Mouse (Mus musculus) lung, postnatal 0 days (tissue): ENCODE data around the gene Olfr159. TPM values are rescaled to one million over a fixed set of nuclear protein-coding genes. Genes with fewer than 3 reads are reported as not detected.
A peak's percentile ranks its signal among the peaks of the same experiment; 100 is the strongest.

Experiments used
- ATAC-seq: fragments of 200-750 bp; cut with Nextera tagmentation; 2 replicates; pipeline ENCODE4 v1.8.0; 2017; ENCODE audit warnings: moderate library complexity
- DNase-seq: peaks from one replicate; pipeline ENCODE4 v3.0.0-alpha.2; 2016; ENCODE audit warnings: low spot score
- H3K27ac ChIP-seq: fragments of 300-500 bp; sonication (generic); 2 replicates; pipeline ENCODE4 v1.5.1; 2014; ENCODE audit warnings: antibody characterized with exemption, mild to moderate bottlenecking, low read length, mixed read lengths
- H3K27me3 ChIP-seq: fragments of 300-500 bp; sonication (generic); replicated peaks from 2 replicates; pipeline ENCODE4 v1.6.1; 2014; ENCODE audit warnings: low read length, mixed read lengths; ENCODE audit not compliant: insufficient read depth
- H3K36me3 ChIP-seq: fragments of 300-500 bp; sonication (generic); 2 replicates; pipeline ENCODE4 v1.6.1; 2014; ENCODE audit warnings: low read length, mixed read lengths; ENCODE audit not compliant: insufficient read depth
- H3K4me1 ChIP-seq: fragments of 300-500 bp; sonication (generic); 2 replicates; pipeline ENCODE4 v1.6.1; 2014; ENCODE audit warnings: antibody characterized with exemption, low read depth, low read length, mixed read lengths; ENCODE audit not compliant: insufficient read depth
- H3K4me2 ChIP-seq: fragments of 300-500 bp; sonication (generic); replicated peaks from 2 replicates; pipeline ENCODE4 v1.6.1; 2014; ENCODE audit warnings: low read depth, mild to moderate bottlenecking, low read length, moderate library complexity, mixed read lengths
- H3K4me3 ChIP-seq: fragments of 300-500 bp; sonication (generic); 2 replicates; pipeline ENCODE4 v1.5.1; 2014; ENCODE audit warnings: low read depth, low read length
- H3K9ac ChIP-seq: fragments of 300-500 bp; sonication (generic); replicated peaks from 2 replicates; pipeline ENCODE4 v1.6.1; 2014; ENCODE audit warnings: low read depth, mild to moderate bottlenecking
- H3K9me3 ChIP-seq: fragments of 300-500 bp; sonication (generic); 2 replicates; pipeline ENCODE4 v1.6.1; 2016; ENCODE audit warnings: low read length, mixed read lengths
- CTCF ChIP-seq: IDR thresholded peaks from 2 replicates; pipeline ENCODE4 v1.5.1; 2016; ENCODE audit warnings: antibody characterized with exemption, mild to moderate bottlenecking
- EP300 ChIP-seq: IDR thresholded peaks from 2 replicates; pipeline ENCODE4 v1.6.1; 2016; ENCODE audit warnings: antibody characterized with exemption, mild to moderate bottlenecking, control low read depth
- WGBS: fragments of 180-500 bp; shearing (Covaris S2); extraction: QIAGEN DNeasy Blood & Tissue Kit; methylation state at CpG from one replicate; pipeline ENCODE4 v1.1.7; 2014; 5-methylcytosine and 5-hydroxymethylcytosine counted together
- polyA plus RNA-seq: library from polyadenylated mRNA; unstranded; fragments of >200 nt; fragmentation: Nextera tagmentation; extraction: Ambion mirVana; gene quantifications from 2 replicates; pipeline ENCODE4 v1.2.1, GENCODE M21; 2015

Gene Olfr159
- polyA plus RNA-seq, 1 experiment from 2014 or later, result not detected

- ATAC-seq, result no peak
- DNase-seq, result peak; percentile 77
- 15% methylated on average over 6 of the region's 6 CpGs for WGBS
- no peaks in the 10 kb centered on the region for H3K36me3 ChIP-seq
- TF ChIP-seq EP300, result no peak
- peak; percentile 71 for TF ChIP-seq CTCF
- no peak overlapping the region for H3K4me3 ChIP-seq
- H3K27ac ChIP-seq, result no peak overlapping the region
- no peaks in the 10 kb centered on the region for H3K4me1 ChIP-seq
- H3K9me3 ChIP-seq, result no peaks in the 10 kb centered on the region
- H3K27me3 ChIP-seq, result no peaks in the 10 kb centered on the region
- no peak overlapping the region for H3K9ac ChIP-seq
- no peak overlapping the region for H3K4me2 ChIP-seq
Measured at GRCm38 (mm10) chr4:43745187-43745586, 25.6 kb downstream of the Olfr159 start.

GRCm38 (mm10) chr4:43743099-43743498, 27.7 kb downstream of the Olfr159 start:
- no peaks in the 10 kb centered on the region for H3K36me3 ChIP-seq
- DNase-seq (peak; percentile 41), ATAC-seq (no peak)
- H3K4me3 ChIP-seq, result no peak overlapping the region
- no peak overlapping the region for H3K4me2 ChIP-seq
- no peak overlapping the region for H3K27ac ChIP-seq
- no peaks in the 10 kb centered on the region for H3K9me3 ChIP-seq
- 15% methylated on average over 1 of the region's 1 CpGs for WGBS
- no peaks in the 10 kb centered on the region for H3K27me3 ChIP-seq
- no peak overlapping the region for H3K9ac ChIP-seq
- H3K4me1 ChIP-seq, result no peaks in the 10 kb centered on the region
- TF ChIP-seq EP300 (no peak), CTCF (peak; percentile 57)

GRCm38 (mm10) chr4:43742637-43743036, 28.2 kb downstream of the Olfr159 start:
- H3K9ac ChIP-seq, result no peak overlapping the region
- no peaks in the 10 kb centered on the region for H3K9me3 ChIP-seq
- 32% methylated on average over 4 of the region's 4 CpGs for WGBS
- DNase-seq (no peak), ATAC-seq (no peak)
- H3K27me3 ChIP-seq, result no peaks in the 10 kb centered on the region
- no peak overlapping the region for H3K27ac ChIP-seq
- no peak overlapping the region for H3K4me2 ChIP-seq
- TF ChIP-seq CTCF (no peak), EP300 (no peak)
- no peaks in the 10 kb centered on the region for H3K4me1 ChIP-seq
- no peaks in the 10 kb centered on the region for H3K36me3 ChIP-seq
- H3K4me3 ChIP-seq, result no peak overlapping the region

- H3K4me2 ChIP-seq, result no peak overlapping the region
- no peak overlapping the region for H3K4me3 ChIP-seq
- TF ChIP-seq EP300, result no peak
- TF ChIP-seq CTCF, result no peak
- H3K27ac ChIP-seq, result no peak overlapping the region
- H3K9ac ChIP-seq, result no peak overlapping the region
- DNase-seq (no peak), ATAC-seq (no peak)
- no peaks in the 10 kb centered on the region for H3K9me3 ChIP-seq
- no peaks in the 10 kb centered on the region for H3K27me3 ChIP-seq
- no peaks in the 10 kb centered on the region for H3K36me3 ChIP-seq
- WGBS, result 44% methylated on average over 5 of the region's 5 CpGs
- H3K4me1 ChIP-seq, result no peaks in the 10 kb centered on the region
Measured at GRCm38 (mm10) chr4:43741526-43741925, 29.3 kb downstream of the Olfr159 start.

- WGBS, result 45% methylated on average over 8 of the region's 8 CpGs
- no peak overlapping the region for H3K9ac ChIP-seq
- peak overlapping the region; percentile 38; the same call in 1 of the 2 replicates for H3K27ac ChIP-seq
Measured at GRCm38 (mm10) chr4:43738989-43739674, 31.7 kb downstream of the Olfr159 start.

GRCm38 (mm10) chr4:43737144-43737543, 33.7 kb downstream of the Olfr159 start:
- WGBS, result 58% methylated on average over 6 of the region's 6 CpGs
- H3K9ac ChIP-seq, result no peak overlapping the region
- H3K27ac ChIP-seq, result no peak overlapping the region
- no peak overlapping the region for H3K4me3 ChIP-seq
- no peaks in the 10 kb centered on the region for H3K4me1 ChIP-seq
- no peak for DNase-seq
- H3K27me3 ChIP-seq, result no peaks in the 10 kb centered on the region
- H3K9me3 ChIP-seq, result no peaks in the 10 kb centered on the region
- no peak overlapping the region for H3K4me2 ChIP-seq
- H3K36me3 ChIP-seq, result no peaks in the 10 kb centered on the region
- no peak for TF ChIP-seq EP300
- no peak for TF ChIP-seq CTCF
- no peak for ATAC-seq

More at GRCm38 (mm10) chr4:43738989-43739674, 31.7 kb downstream of the Olfr159 start:
- DNase-seq (peak; percentile 68), ATAC-seq (peak; percentile 77)
- H3K4me2 ChIP-seq, result no peak overlapping the region
- TF ChIP-seq EP300 (no peak), CTCF (peak; percentile 13; the same call in 1 of the 2 replicates)
- no peaks in the 10 kb centered on the region for H3K27me3 ChIP-seq
- H3K4me3 ChIP-seq, result no peak overlapping the region
- H3K4me1 ChIP-seq, result no peaks in the 10 kb centered on the region
- no peaks in the 10 kb centered on the region for H3K36me3 ChIP-seq
- no peaks in the 10 kb centered on the region for H3K9me3 ChIP-seq
